Mouse (Mus musculus) MEL (cell line): ENCODE data around the gene Nat8f1. TPM values are rescaled to one million over a fixed set of nuclear protein-coding genes. Genes with fewer than 3 reads are reported as not detected.

Experiments
- DNase-seq: peaks from one replicate; pipeline ENCODE4 v3.0.0; 2011; ENCODE audit warnings: low read depth, low spot score
- H3K27ac ChIP-seq: 2 replicates; pipeline ENCODE4 v1.5.1; 2012; ENCODE audit warnings: low read depth, mild to moderate bottlenecking, control low read depth, low read length, moderate library complexity; ENCODE audit not compliant: control insufficient read depth
- H3K27me3 ChIP-seq, 2 experiments: fragments of 150-350 bp in 1 of 2; sonication (generic) in 1 of 2; 2 replicates each; pipeline ENCODE4 v1.6.1; 2012; ENCODE audit warnings: low read length in 2 of 2, mild to moderate bottlenecking in 2 of 2, improper control_type of control experiment in 1 of 2, moderate library complexity in 1 of 2; ENCODE audit not compliant: insufficient read depth in 2 of 2, control insufficient read depth in 1 of 2
- H3K36me3 ChIP-seq, 2 experiments: 2 replicates each; pipeline ENCODE4 v1.6.1; 2012 to 2014; ENCODE audit warnings: low read length in 2 of 2, improper control_type of control experiment in 1 of 2, inconsistent platforms in 1 of 2, mild to moderate bottlenecking in 1 of 2; ENCODE audit not compliant: insufficient read depth in 2 of 2, control insufficient read depth in 1 of 2
- H3K4me1 ChIP-seq, 2 experiments: fragments of 150-350 bp in 1 of 2; sonication (generic) in 1 of 2; 2 replicates each; pipeline ENCODE4 v1.6.1; 2012; ENCODE audit warnings: low read length in 2 of 2, improper control_type of control experiment in 1 of 2, mild to moderate bottlenecking in 1 of 2; ENCODE audit not compliant: insufficient read depth in 2 of 2, control insufficient read depth in 1 of 2
- H3K4me3 ChIP-seq, 2 experiments: fragments of 150-350 bp in 1 of 2; sonication (generic) in 1 of 2; 2 replicates each; pipeline ENCODE4 v1.5.1; 2012; ENCODE audit warnings: low read depth in 2 of 2, low read length in 2 of 2, mild to moderate bottlenecking in 2 of 2, moderate library complexity in 2 of 2, control low read depth in 1 of 2, improper control_type of control experiment in 1 of 2; ENCODE audit not compliant: control insufficient read depth in 1 of 2, insufficient read depth in 1 of 2
- H3K79me2 ChIP-seq: 2 replicates; pipeline ENCODE4 v1.6.1; 2012; ENCODE audit warnings: mild to moderate bottlenecking, low read length, moderate library complexity; ENCODE audit not compliant: control insufficient read depth, poor library complexity, insufficient read depth
- H3K9ac ChIP-seq: 2 replicates; pipeline ENCODE4 v1.6.1; 2012; ENCODE audit warnings: low read depth, mild to moderate bottlenecking, control low read depth, low read length, moderate library complexity; ENCODE audit not compliant: control insufficient read depth, poor library complexity, severe bottlenecking
- H3K9me3 ChIP-seq: fragments of 150-350 bp; sonication (generic); replicated peaks from 2 replicates; pipeline ENCODE4 v1.6.1; 2012; ENCODE audit warnings: mild to moderate bottlenecking, low read length, improper control_type of control experiment, moderate library complexity; ENCODE audit not compliant: insufficient read depth
- BHLHE40 ChIP-seq: IDR thresholded peaks from 2 replicates; pipeline ENCODE4 v1.6.1; 2012; ENCODE audit warnings: low read depth, mild to moderate bottlenecking, inconsistent platforms, low read length, improper control_type of control experiment, borderline replicate concordance
- CHD1 ChIP-seq: IDR thresholded peaks from 2 replicates; pipeline ENCODE4 v1.6.1; 2012; ENCODE audit warnings: low read depth, mild to moderate bottlenecking, inconsistent platforms, low read length, improper control_type of control experiment
- CHD2 ChIP-seq: IDR thresholded peaks from 2 replicates; pipeline ENCODE4 v1.6.1; 2011; ENCODE audit warnings: low read length, improper control_type of control experiment
- CTCF ChIP-seq, 3 experiments: IDR thresholded peaks in 2 of 3; conservative IDR thresholded peaks in 1 of 3; 2 replicates each; pipeline ENCODE4 v1.5.1; 2011 to 2012; ENCODE audit warnings: low read length in 3 of 3, low read depth in 2 of 3, mild to moderate bottlenecking in 2 of 3, improper control_type of control experiment in 1 of 3, inconsistent platforms in 1 of 3, mixed read lengths in 1 of 3, moderate library complexity in 1 of 3; ENCODE audit not compliant: control insufficient read depth in 1 of 3, insufficient read depth in 1 of 3, poor library complexity in 1 of 3, severe bottlenecking in 1 of 3
- E2F4 ChIP-seq: IDR thresholded peaks from 2 replicates; pipeline ENCODE4 v1.6.1; 2011; ENCODE audit warnings: low read depth, low read length, improper control_type of control experiment, borderline replicate concordance
- ELF1 ChIP-seq: IDR thresholded peaks from 2 replicates; pipeline ENCODE4 v1.6.1; 2014; ENCODE audit warnings: low read depth, mild to moderate bottlenecking, inconsistent platforms, low read length, improper control_type of control experiment, moderate library complexity
- EP300 ChIP-seq, 2 experiments: IDR thresholded peaks; 2 replicates each; pipeline ENCODE4 v1.6.1; 2011; ENCODE audit warnings: improper control_type of control experiment in 2 of 2, low read length in 2 of 2, low read depth in 1 of 2, mild to moderate bottlenecking in 1 of 2
- ETS1 ChIP-seq: IDR thresholded peaks from 2 replicates; pipeline ENCODE4 v1.6.1; 2012; ENCODE audit warnings: low read depth, mild to moderate bottlenecking, inconsistent platforms, low read length, improper control_type of control experiment, moderate library complexity
- GABPA ChIP-seq: IDR thresholded peaks from 2 replicates; pipeline ENCODE4 v1.6.1; 2012; ENCODE audit warnings: low read depth, mild to moderate bottlenecking, inconsistent platforms, low read length, improper control_type of control experiment, moderate library complexity
- GATA1 ChIP-seq: IDR thresholded peaks from 2 replicates; pipeline ENCODE4 v1.6.1; 2011; ENCODE audit warnings: low read depth, low read length, improper control_type of control experiment
- JUND ChIP-seq: IDR thresholded peaks from 2 replicates; pipeline ENCODE4 v1.6.1; 2011; ENCODE audit warnings: low read depth, mild to moderate bottlenecking, improper control_type of control experiment, low read length
- KAT2A ChIP-seq: conservative IDR thresholded peaks from 2 replicates; pipeline ENCODE4 v1.6.1; 2012; ENCODE audit warnings: low read depth, low read length, improper control_type of control experiment, inconsistent platforms
- MAFK ChIP-seq: IDR thresholded peaks from 2 replicates; pipeline ENCODE4 v1.6.1; 2011; ENCODE audit warnings: low read depth, mild to moderate bottlenecking, low read length, improper control_type of control experiment, borderline replicate concordance
- MAX ChIP-seq: IDR thresholded peaks from 2 replicates; pipeline ENCODE4 v1.6.1; 2011; ENCODE audit warnings: low read length, improper control_type of control experiment
- MAZ ChIP-seq: IDR thresholded peaks from 2 replicates; pipeline ENCODE4 v1.6.1; 2012; ENCODE audit warnings: low read depth, mild to moderate bottlenecking, inconsistent platforms, low read length, improper control_type of control experiment
- MEF2A ChIP-seq: IDR thresholded peaks from 2 replicates; pipeline ENCODE4 v1.6.1; 2014; ENCODE audit warnings: low read depth, mild to moderate bottlenecking, inconsistent platforms, low read length, improper control_type of control experiment; ENCODE audit not compliant: poor library complexity, insufficient replicate concordance, severe bottlenecking; ENCODE audit errors: extremely low read depth
- MXI1 ChIP-seq: IDR thresholded peaks from 2 replicates; pipeline ENCODE4 v1.6.1; 2011; ENCODE audit warnings: mild to moderate bottlenecking, low read depth, low read length, improper control_type of control experiment
- MYB ChIP-seq: IDR thresholded peaks from 2 replicates; pipeline ENCODE4 v1.6.1; 2011; ENCODE audit warnings: mild to moderate bottlenecking, low read depth, low read length, improper control_type of control experiment
- MYC ChIP-seq: IDR thresholded peaks from 2 replicates; pipeline ENCODE4 v1.6.1; 2011; ENCODE audit warnings: low read depth, mild to moderate bottlenecking, low read length, improper control_type of control experiment, moderate library complexity
- NELFE ChIP-seq: IDR thresholded peaks from 2 replicates; pipeline ENCODE4 v1.6.1; 2011; ENCODE audit warnings: low read depth, low read length, improper control_type of control experiment
- NRF1 ChIP-seq: IDR thresholded peaks from 2 replicates; pipeline ENCODE4 v1.6.1; 2014; ENCODE audit warnings: low read depth, mild to moderate bottlenecking, inconsistent platforms, low read length, improper control_type of control experiment, moderate library complexity; ENCODE audit not compliant: poor library complexity, insufficient read depth, severe bottlenecking
- POLR2A ChIP-seq, 2 experiments: IDR thresholded peaks; 2 replicates each; pipeline ENCODE4 v1.6.1; 2011 to 2012; ENCODE audit warnings: low read length in 2 of 2, mild to moderate bottlenecking in 2 of 2, control low read depth in 1 of 2, improper control_type of control experiment in 1 of 2, low read depth in 1 of 2, moderate library complexity in 1 of 2; ENCODE audit not compliant: control insufficient read depth in 1 of 2, insufficient read depth in 1 of 2, poor library complexity in 1 of 2
- POLR2AphosphoS2 ChIP-seq: IDR thresholded peaks from 2 replicates; pipeline ENCODE4 v1.6.1; 2011; ENCODE audit warnings: low read length, improper control_type of control experiment
- POLR2AphosphoS5 ChIP-seq: IDR thresholded peaks from 2 replicates; pipeline ENCODE4 v1.6.1; 2012; ENCODE audit warnings: low read depth, borderline replicate concordance, mild to moderate bottlenecking, inconsistent platforms, low read length, moderate library complexity, mixed read lengths
- RAD21 ChIP-seq: IDR thresholded peaks from 2 replicates; pipeline ENCODE4 v1.6.1; 2011; ENCODE audit warnings: mild to moderate bottlenecking, low read depth, low read length, improper control_type of control experiment
- RCOR1 ChIP-seq: IDR thresholded peaks from 2 replicates; pipeline ENCODE4 v1.6.1; 2012; ENCODE audit warnings: low read depth, mild to moderate bottlenecking, inconsistent platforms, low read length, improper control_type of control experiment
- SIN3A ChIP-seq: IDR thresholded peaks from 2 replicates; pipeline ENCODE4 v1.6.1; 2012; ENCODE audit warnings: low read length, improper control_type of control experiment, inconsistent platforms
- SMC3 ChIP-seq: IDR thresholded peaks from 2 replicates; pipeline ENCODE4 v1.6.1; 2011; ENCODE audit warnings: low read depth, low read length, improper control_type of control experiment
- TAL1 ChIP-seq: IDR thresholded peaks from 2 replicates; pipeline ENCODE4 v1.6.1; 2012; ENCODE audit warnings: mild to moderate bottlenecking, inconsistent platforms, low read length, moderate library complexity, mixed read lengths
- TBP ChIP-seq: IDR thresholded peaks from 2 replicates; pipeline ENCODE4 v1.8.0; 2011; ENCODE audit warnings: low read depth, low read length, improper control_type of control experiment
- TCF12 ChIP-seq: IDR thresholded peaks from 2 replicates; pipeline ENCODE4 v1.6.1; 2014; ENCODE audit warnings: low read depth, mild to moderate bottlenecking, inconsistent platforms, low read length, improper control_type of control experiment, moderate library complexity
- UBTF ChIP-seq: IDR thresholded peaks from 2 replicates; pipeline ENCODE4 v1.6.1; 2012; ENCODE audit warnings: low read depth, mild to moderate bottlenecking, inconsistent platforms, low read length, improper control_type of control experiment, moderate library complexity, borderline replicate concordance; ENCODE audit not compliant: insufficient read depth
- USF1 ChIP-seq: IDR thresholded peaks from 2 replicates; pipeline ENCODE4 v1.6.1; 2014; ENCODE audit warnings: low read depth, mild to moderate bottlenecking, inconsistent platforms, low read length, improper control_type of control experiment, moderate library complexity
- USF2 ChIP-seq, 2 experiments: IDR thresholded peaks; 2 replicates each; pipeline ENCODE4 v1.6.1; 2011 to 2012; ENCODE audit warnings: improper control_type of control experiment in 2 of 2, low read length in 2 of 2, borderline replicate concordance in 1 of 2, inconsistent platforms in 1 of 2, low read depth in 1 of 2, mild to moderate bottlenecking in 1 of 2; ENCODE audit not compliant: insufficient read depth in 1 of 2
- ZC3H11A ChIP-seq: IDR thresholded peaks from 2 replicates; pipeline ENCODE4 v1.6.1; 2012; ENCODE audit warnings: low read depth, mild to moderate bottlenecking, inconsistent platforms, low read length, improper control_type of control experiment
- ZKSCAN1 ChIP-seq: IDR thresholded peaks from 2 replicates; pipeline ENCODE4 v1.6.1; 2012; ENCODE audit warnings: low read depth, mild to moderate bottlenecking, inconsistent platforms, low read length, improper control_type of control experiment, moderate library complexity
- ZMIZ1 ChIP-seq: IDR thresholded peaks from 2 replicates; pipeline ENCODE4 v1.6.1; 2012; ENCODE audit warnings: low read depth, mild to moderate bottlenecking, inconsistent platforms, low read length, improper control_type of control experiment, moderate library complexity
- ZNF384 ChIP-seq: IDR thresholded peaks from 2 replicates; pipeline ENCODE4 v1.6.1; 2012; ENCODE audit warnings: low read depth, mild to moderate bottlenecking, inconsistent platforms, low read length, improper control_type of control experiment
- polyA plus RNA-seq, 2 experiments: library from polyadenylated mRNA; stranded (reverse) in 1 of 2; unstranded in 1 of 2; fragments of >175 nt in 1 of 2; fragments of >200 nt in 1 of 2; gene quantifications; 2 replicates each; pipeline versions ENCODE4 v1.2.1 to v1.2.4; 2012; ENCODE audit warnings: low replicate concordance in 2 of 2, low read depth in 1 of 2; ENCODE audit not compliant: insufficient read length in 2 of 2, insufficient read depth in 1 of 2, missing spikeins in 1 of 2
- total RNA-seq: library from RNA; depleted of rRNA; stranded (reverse); fragments of 300-350 nt; gene quantifications from 2 replicates; pipeline ENCODE4 v1.2.3, GENCODE M21; 2012

Nat8f1 gene
- total and polyA plus RNA-seq, 3 experiments, result 5.7 to 6.9 TPM; not detected in 1

DNA sequence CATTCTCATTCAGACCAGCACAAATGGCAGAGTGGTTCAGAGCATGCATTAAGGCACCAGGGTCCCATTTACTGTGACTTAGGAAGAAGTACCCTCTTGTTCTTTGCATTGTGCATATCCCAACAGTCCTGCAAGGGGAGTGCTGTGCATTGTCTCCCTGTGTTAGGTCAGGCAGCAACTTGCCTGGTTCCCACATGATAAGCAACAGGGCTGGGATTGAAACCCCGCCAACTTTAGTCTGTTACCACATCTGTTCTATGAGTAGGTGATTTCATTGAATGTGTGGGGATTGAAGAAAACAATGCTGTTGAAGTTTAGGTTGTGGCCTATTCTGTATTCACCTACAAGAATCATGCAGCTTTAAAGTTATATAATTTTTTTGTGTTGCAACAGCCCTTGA, 11.2 kb upstream of the Nat8f1 start:
- no peaks in the 10 kb centered on the region for H3K79me2 ChIP-seq
- no peaks in the 10 kb centered on the region for H3K9me3 ChIP-seq
- H3K27ac ChIP-seq, result no peak overlapping the region
- H3K36me3 ChIP-seq, result peaks cover 5 to 33% of the 10 kb centered on the region in 2 experiments
- no peaks in the 10 kb centered on the region for H3K27me3 ChIP-seq
- H3K9ac ChIP-seq, result no peak overlapping the region
- DNase-seq, result peak; percentile 77
- no peak overlapping the region for H3K4me3 ChIP-seq
- peaks cover 2 to 5% of the 10 kb centered on the region in 2 experiments; a peak in 2 of 4 replicates for H3K4me1 ChIP-seq
- no peak for TF ChIP-seq MYC
- no peak for TF ChIP-seq RAD21
- no peak for TF ChIP-seq MAZ
- TF ChIP-seq MAX, result no peak
- TF ChIP-seq SMC3, result no peak
- TF ChIP-seq NRF1, result no peak
- peak; percentile 47 for TF ChIP-seq GATA1
- no peak for TF ChIP-seq GABPA
- no peak for TF ChIP-seq JUND
- TF ChIP-seq E2F4, result no peak
- no peak for TF ChIP-seq KAT2A
- peak; percentile 50; the same call in 1 of the 2 replicates for TF ChIP-seq TCF12
- no peak for TF ChIP-seq MEF2A
- TF ChIP-seq CHD2, result no peak
- no peak for TF ChIP-seq POLR2AphosphoS5
- TF ChIP-seq BHLHE40, result no peak
- TF ChIP-seq ETS1, result peak; percentile 55
- no peak for TF ChIP-seq ZNF384
- TF ChIP-seq MAFK, result no peak
- TF ChIP-seq RCOR1, result 0 out of 2 replicates have a peak, but pooled peaks have one; percentile 47
- no peak for TF ChIP-seq MYB
- no peak for TF ChIP-seq UBTF
- TF ChIP-seq TAL1, result peak; percentile 56
- no peak for TF ChIP-seq ZKSCAN1
- TF ChIP-seq CTCF (IDR thresholded peaks at IDR 0.05 in 2 of 3, conservative IDR thresholded peaks at IDR 0.05 in 1 of 3; ENCODE audit: control insufficient read depth in 1 of 3, insufficient read depth in 1 of 3, low read depth in 2 of 3, low read length in 3 of 3, poor library complexity in 1 of 3, severe bottlenecking in 1 of 3), result no peak
- no peak for TF ChIP-seq MXI1
- TF ChIP-seq TBP, result 0 out of 2 replicates have a peak, but pooled peaks have one; percentile 36
- TF ChIP-seq ELF1, result no peak
- TF ChIP-seq POLR2A (IDR thresholded peaks at IDR 0.05; ENCODE audit: control insufficient read depth in 1 of 2, insufficient read depth in 1 of 2, low read depth in 1 of 2, low read length in 2 of 2, poor library complexity in 1 of 2), result no peak
- TF ChIP-seq SIN3A, result no peak
- no peak for TF ChIP-seq ZC3H11A
- no peak for TF ChIP-seq POLR2AphosphoS2
- TF ChIP-seq CHD1, result no peak
- no peak for TF ChIP-seq USF2 (IDR thresholded peaks at IDR 0.05; ENCODE audit: borderline replicate concordance in 1 of 2, insufficient read depth in 1 of 2, low read depth in 1 of 2, low read length in 2 of 2)
- TF ChIP-seq EP300 (IDR thresholded peaks at IDR 0.05; ENCODE audit: low read depth in 1 of 2, low read length in 2 of 2), result peak; percentile 34 to 60; a peak in 3 of 4 replicates
- TF ChIP-seq USF1, result no peak
- no peak for TF ChIP-seq NELFE
- TF ChIP-seq ZMIZ1, result no peak
